Comparison of ENCODE assay signal across 1 mouse cellular context in genomic region chr6:29525256-29525655, GRCm38 (mm10).
TF ChIP-seq lines count a peak whose summit lies in the region.

No protein-coding gene starts in this region.

TF ChIP-seq in MEL, 35 proteins besides CTCF, POLR2A, EP300 and RAD21 (continued from another document):
- peak; percentile 34; the same call in 1 of the 2 replicates for TF ChIP-seq ZC3H11A (IDR thresholded peaks at IDR 0.05; ENCODE audit: low read depth, low read length)
- no peak for TF ChIP-seq MYB (IDR thresholded peaks at IDR 0.05; ENCODE audit: low read depth, low read length)
- TF ChIP-seq MYC (IDR thresholded peaks at IDR 0.05; ENCODE audit: low read depth, low read length), result peak; percentile 60; the same call in 1 of the 2 replicates
- TF ChIP-seq MXI1 (IDR thresholded peaks at IDR 0.05; ENCODE audit: low read depth, low read length), result no peak
- peak; percentile 38; the same call in 1 of the 2 replicates for TF ChIP-seq SIN3A (IDR thresholded peaks at IDR 0.05; ENCODE audit: low read length)
- TF ChIP-seq MAZ (IDR thresholded peaks at IDR 0.05; ENCODE audit: low read depth, low read length), result 0 out of 2 replicates have a peak, but pooled peaks have one; percentile 52
- peak; percentile 52 for TF ChIP-seq SMC3 (IDR thresholded peaks at IDR 0.05; ENCODE audit: low read depth, low read length)
- TF ChIP-seq BHLHE40 (IDR thresholded peaks at IDR 0.05; ENCODE audit: borderline replicate concordance, low read depth, low read length), result no peak
TF ChIP-seq in MEL: peak in this region for 5.
